8 mouse cellular contexts compared by ENCODE assay signal in genomic region chrX:38455890-38456634, GRCm38 (mm10). TPM values are rescaled to one million over a fixed set of nuclear protein-coding genes. Genes with fewer than 3 reads are reported as not detected.
DNase-seq lines count a peak whose midpoint lies in the region; ATAC-seq lines count a peak whose summit lies in the region.

Gene Lamp2 (minus strand): TSS chrX:38456454.

- H3K27me3 ChIP-seq in heart, embryonic 14.5 days (ENCODE audit: control insufficient read depth, insufficient read depth, low read length) = no peaks in the 10 kb centered on the region
- H3K27me3 ChIP-seq in liver, embryonic 13.5 days = no peaks in the 10 kb centered on the region
- H3K27me3 ChIP-seq in stomach, embryonic 16.5 days (ENCODE audit: control insufficient read depth, insufficient read depth, low read length) = no peaks in the 10 kb centered on the region

- H3K4me1 ChIP-seq in heart, embryonic 14.5 days (ENCODE audit: control insufficient read depth in 2 of 2, insufficient read depth in 2 of 2, low read length in 2 of 2) = peaks cover 0 to 2% of the 10 kb centered on the region in 2 experiments; a peak in 1 of 4 replicates
- H3K4me1 ChIP-seq in liver, embryonic 13.5 days (replicated peaks) = peaks cover 2% of the 10 kb centered on the region
- H3K4me1 ChIP-seq in stomach, embryonic 16.5 days (ENCODE audit: control insufficient read depth, insufficient read depth, low read length) = peaks cover 2% of the 10 kb centered on the region; the same call in 1 of the 2 replicates

- peaks cover 16% of the 10 kb centered on the region for H3K36me3 ChIP-seq in heart, embryonic 14.5 days (ENCODE audit: control insufficient read depth, insufficient read depth, low read length)
- H3K36me3 ChIP-seq in liver, embryonic 13.5 days = no peaks in the 10 kb centered on the region
- no peaks in the 10 kb centered on the region for H3K36me3 ChIP-seq in stomach, embryonic 16.5 days (ENCODE audit: control insufficient read depth, insufficient read depth, low read length)

- H3K9ac ChIP-seq in heart, embryonic 14.5 days (ENCODE audit: low read length) = peak within 1 kb of the TSS; percentile 80
- H3K9ac ChIP-seq in liver, embryonic 13.5 days = peak within 1 kb of the TSS; percentile 75
- peak within 1 kb of the TSS; percentile 81 for H3K9ac ChIP-seq in stomach, embryonic 16.5 days (ENCODE audit: low read length)

- peak within 1 kb of the TSS; percentile 90 to 95 for H3K27ac ChIP-seq in heart, embryonic 14.5 days (replicated peaks in 1 of 2; ENCODE audit: control insufficient read depth in 1 of 2, insufficient read depth in 1 of 2, low read depth in 2 of 2, low read length in 2 of 2)
- peak within 1 kb of the TSS; percentile 50 for H3K27ac ChIP-seq in liver, embryonic 13.5 days
- H3K27ac ChIP-seq in stomach, embryonic 16.5 days (ENCODE audit: low read length) = peak within 1 kb of the TSS; percentile 84

- no peaks in the 10 kb centered on the region for H3K9me3 ChIP-seq in heart, embryonic 14.5 days (ENCODE audit: control insufficient read depth, low read length)
- H3K9me3 ChIP-seq in liver, embryonic 13.5 days (replicated peaks) = no peaks in the 10 kb centered on the region
- no peaks in the 10 kb centered on the region for H3K9me3 ChIP-seq in stomach, embryonic 16.5 days (replicated peaks; ENCODE audit: control insufficient read depth, low read length)

- peak; percentile 65 for DNase-seq in c-Kit-negative CD71-positive TER-119-positive erythroid progenitor cells, embryonic 14.5 days (ENCODE audit: low read depth, low spot score)
- DNase-seq in fibroblast of lung, adult 2 months (ENCODE audit: low read depth) = peak; percentile 59
- DNase-seq in kidney, postnatal 14 days = peak; percentile 91
- DNase-seq in liver, embryonic 13.5 days = peak; percentile 74
- DNase-seq in neural tube, embryonic 10.5 days (ENCODE audit: extremely low spot score, low spot score) = peak; percentile 59

- peak within 1 kb of the TSS; percentile 61 to 94 for H3K4me3 ChIP-seq in heart, embryonic 14.5 days (ENCODE audit: control insufficient read depth in 1 of 2, insufficient read depth in 1 of 2, low read depth in 1 of 2, low read length in 2 of 2)
- peak within 1 kb of the TSS; percentile 69 for H3K4me3 ChIP-seq in liver, embryonic 13.5 days (replicated peaks)
- peak within 1 kb of the TSS; percentile 63 for H3K4me3 ChIP-seq in stomach, embryonic 16.5 days (replicated peaks; ENCODE audit: low read length)

- peak; percentile 96 for ATAC-seq in CD4-positive, CD25-positive, alpha-beta regulatory T cell, adult 4 months
- ATAC-seq in heart, embryonic 14.5 days (ENCODE audit: insufficient number of reproducible peaks, insufficient read depth, low FRiP score, low read depth) = peak; percentile 93
- ATAC-seq in liver, embryonic 13.5 days (ENCODE audit: low read depth) = peak; percentile 95
- ATAC-seq in stomach, embryonic 16.5 days (ENCODE audit: insufficient read depth, low FRiP score) = peak; percentile 96

- 14% methylated on average over 47 of the region's 47 CpGs for WGBS in heart, embryonic 14.5 days
- 10% methylated on average over 47 of the region's 47 CpGs for WGBS in liver, embryonic 13.5 days (ENCODE audit: insufficient replicate concordance)
- WGBS in stomach, embryonic 16.5 days = 13% methylated on average over 43 of the region's 47 CpGs

- H3K4me2 ChIP-seq in heart, embryonic 14.5 days (ENCODE audit: low read length) = peak within 1 kb of the TSS; percentile 65
- H3K4me2 ChIP-seq in liver, embryonic 13.5 days = peak within 1 kb of the TSS; percentile 69
- peak within 1 kb of the TSS; percentile 55 for H3K4me2 ChIP-seq in stomach, embryonic 16.5 days (ENCODE audit: low read depth, low read length)

RNA-seq across cellular contexts. Expression of gene Lamp2, which starts in this region (rescaled TPM):
- polyA plus RNA-seq in CD4-positive, CD25-positive, alpha-beta regulatory T cell, adult 4 months (2017; shearing (Covaris generic)) = 10 to 100 TPM; 59.0 to 68.8 TPM
- polyA plus RNA-seq in heart, embryonic 14.5 days (2014; fragmentation: Nextera tagmentation; extraction: Ambion mirVana) = 181 and 187 TPM in 2 replicates
- 46.9 and 62.9 TPM in 2 replicates for polyA plus RNA-seq in liver, embryonic 13.5 days (2015; fragmentation: Nextera tagmentation; extraction: Ambion mirVana)
- 182 and 184 TPM in 2 replicates for polyA plus RNA-seq in stomach, embryonic 16.5 days (2015; fragmentation: Nextera tagmentation; extraction: Ambion mirVana)

Comparison
In these comparisons a context has a peak if more than half of its experiments do, and no peak if none do; other contexts are left out.
1. Peak in every context shown above with its lines: DNase-seq, ATAC-seq, H3K4me3 ChIP-seq and H3K27ac ChIP-seq.